Mouse (Mus musculus) ES-CJ7 (cell line): ENCODE data around the gene Dus2.
A peak's percentile ranks its signal among the peaks of the same experiment; 100 is the strongest.
"Not testable (repeated sequence)": the region's sequence is repeated elsewhere in the genome, so short reads cannot be mapped to it uniquely, and the experiment has no call there.

Source experiments
- DNase-seq: peaks from one replicate; pipeline ENCODE4 v3.0.0; 2011; ENCODE audit warnings: low read depth, low spot score

The Dus2 gene

GRCm38 (mm10) chr8:105990856-105991387 is at the start of gene Dus2:
Gene Dus2, plus strand, starts transcription at chr8:105991337.
- DNase-seq: peak; percentile 95

- no peak for DNase-seq
Observed at GRCm38 (mm10) chr8:105942026-105942425, 49.1 kb upstream of the Dus2 start.

- no peak for DNase-seq
Observed at GRCm38 (mm10) chr8:105942542-105942941, 48.6 kb upstream of the Dus2 start.

- no peak for DNase-seq
Observed at GRCm38 (mm10) chr8:105943321-105943739, 47.8 kb upstream of the Dus2 start, which contains the start of gene Lcat. Gene Lcat, minus strand, starts transcription at chr8:105943382.

- DNase-seq: no peak
Observed at GRCm38 (mm10) chr8:105949350-105949749, 41.8 kb upstream of the Dus2 start.

- DNase-seq: no peak
Observed at GRCm38 (mm10) chr8:105951057-105951659, 40.0 kb upstream of the Dus2 start.

GRCm38 (mm10) chr8:105956556-105956955 is 34.6 kb upstream of the Dus2 start:
- DNase-seq: no peak

- no peak for DNase-seq
Observed at GRCm38 (mm10) chr8:105957813-105958212, 33.3 kb upstream of the Dus2 start.

- no peak for DNase-seq
Observed at GRCm38 (mm10) chr8:105959350-105959749, 31.8 kb upstream of the Dus2 start.

- no peak for DNase-seq
Observed at GRCm38 (mm10) chr8:105961101-105961500, 30.0 kb upstream of the Dus2 start.

GRCm38 (mm10) chr8:105961536-105961935 is 29.6 kb upstream of the Dus2 start:
- DNase-seq: no peak

- DNase-seq: no peak
Observed at GRCm38 (mm10) chr8:105964506-105965265, 26.5 kb upstream of the Dus2 start.

- peak; percentile 45 for DNase-seq
Observed at GRCm38 (mm10) chr8:105965266-105965904, 25.8 kb upstream of the Dus2 start.

GRCm38 (mm10) chr8:105965905-105966341 is 25.2 kb upstream of the Dus2 start, which contains the start of gene Slc12a4:
Gene Slc12a4, minus strand, starts transcription at chr8:105966097.
- peak; percentile 74 for DNase-seq

- DNase-seq: peak; percentile 95
Observed at GRCm38 (mm10) chr8:105966692-105967311, 24.3 kb upstream of the Dus2 start.

- no peak for DNase-seq
Observed at GRCm38 (mm10) chr8:105969367-105969766, 21.8 kb upstream of the Dus2 start.

- peak; percentile 90 for DNase-seq
Observed at GRCm38 (mm10) chr8:105971019-105971720, 20.0 kb upstream of the Dus2 start.

GRCm38 (mm10) chr8:105975363-105975762 is 15.8 kb upstream of the Dus2 start:
- peak; percentile 87 for DNase-seq

- DNase-seq: peak; percentile 72
Observed at GRCm38 (mm10) chr8:105979325-105979724, 11.8 kb upstream of the Dus2 start, which contains the start of gene Dpep3. Gene Dpep3, minus strand, starts transcription at chr8:105979429.

GRCm38 (mm10) chr8:105981146-105981545 is 10.0 kb upstream of the Dus2 start:
- no peak for DNase-seq

- DNase-seq: not testable (repeated sequence)
Observed at GRCm38 (mm10) chr8:105983406-105983805, 7.7 kb upstream of the Dus2 start.
